Mouse (Mus musculus): ENCODE data around the gene Gpatch8. TPM values are rescaled to one million over a fixed set of nuclear protein-coding genes. Genes with fewer than 3 reads are reported as not detected.

Gpatch8 gene
- total and polyA plus RNA-seq, 2 experiments from 2014 or later: 24.8 to 53.3 TPM

DNA sequence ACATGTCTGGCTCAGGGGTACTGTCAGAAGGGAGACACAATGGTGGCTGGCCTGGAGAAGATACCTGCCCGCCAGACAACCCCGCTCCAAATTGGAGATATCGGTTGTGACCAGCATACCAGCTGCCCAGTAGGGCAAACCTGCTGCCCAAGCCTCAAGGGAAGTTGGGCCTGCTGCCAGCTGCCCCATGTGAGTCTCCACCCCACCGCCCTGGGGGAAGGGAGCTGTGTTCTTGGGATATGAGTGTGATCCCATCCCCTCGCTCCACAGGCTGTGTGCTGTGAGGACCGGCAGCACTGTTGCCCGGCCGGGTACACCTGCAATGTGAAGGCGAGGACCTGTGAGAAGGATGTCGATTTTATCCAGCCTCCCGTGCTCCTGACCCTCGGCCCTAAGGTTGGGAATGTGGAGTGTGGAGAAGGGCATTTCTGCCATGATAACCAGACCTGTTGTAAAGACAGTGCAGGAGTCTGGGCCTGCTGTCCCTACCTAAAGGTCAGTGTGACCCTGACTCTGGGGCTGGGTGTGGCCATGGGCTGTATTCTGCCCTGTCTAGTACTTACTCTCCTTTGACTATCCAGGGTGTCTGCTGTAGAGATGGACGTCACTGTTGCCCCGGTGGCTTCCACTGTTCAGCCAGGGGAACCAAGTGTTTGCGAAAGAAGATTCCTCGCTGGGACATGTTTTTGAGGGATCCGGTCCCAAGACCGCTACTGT lies 120.3 kb downstream of the Gpatch8 start:
- H3K4me2 ChIP-seq (ENCODE audit: low read depth, low read length, poor library complexity, severe bottlenecking): no peak overlapping the region
- no peak for TF ChIP-seq CTCF (IDR thresholded peaks at IDR 0.05)
- H3K4me1 ChIP-seq (ENCODE audit: insufficient read depth, low read length): peaks cover 11% of the 10 kb centered on the region; the same call in 1 of the 2 replicates
- no peak overlapping the region for H3K9ac ChIP-seq (replicated peaks; ENCODE audit: low read length, poor library complexity, severe bottlenecking)
- H3K27ac ChIP-seq (ENCODE audit: low read depth, low read length): no peak overlapping the region
- H3K4me3 ChIP-seq (ENCODE audit: low read depth, low read length): no peak overlapping the region
- ATAC-seq (ENCODE audit: low FRiP score) (no peak), DNase-seq (ENCODE audit: low spot score) (no peak)
- WGBS: 91% methylated on average over 18 of the region's 18 CpGs
- H3K27me3 ChIP-seq (ENCODE audit: insufficient read depth, low read length): no peaks in the 10 kb centered on the region; the same call in 1 of the 2 replicates
- no peaks in the 10 kb centered on the region for H3K9me3 ChIP-seq (ENCODE audit: low read length)
- peaks cover 58% of the 10 kb centered on the region for H3K36me3 ChIP-seq (ENCODE audit: insufficient read depth, low read length)

GRCm38 (mm10) chr11:102434816-102435705 lies 121.1 kb downstream of the Gpatch8 start:
- H3K27ac ChIP-seq (ENCODE audit: low read depth, low read length): no peak overlapping the region
- peaks cover 11% of the 10 kb centered on the region; the same call in 1 of the 2 replicates for H3K4me1 ChIP-seq (ENCODE audit: insufficient read depth, low read length)
- H3K4me2 ChIP-seq (ENCODE audit: low read depth, low read length, poor library complexity, severe bottlenecking): no peak overlapping the region
- peaks cover 52% of the 10 kb centered on the region for H3K36me3 ChIP-seq (ENCODE audit: insufficient read depth, low read length)
- H3K9me3 ChIP-seq (ENCODE audit: low read length): no peaks in the 10 kb centered on the region
- ATAC-seq (ENCODE audit: low FRiP score) (no peak), DNase-seq (ENCODE audit: low spot score) (no peak)
- no peak overlapping the region for H3K9ac ChIP-seq (replicated peaks; ENCODE audit: low read length, poor library complexity, severe bottlenecking)
- no peak overlapping the region for H3K4me3 ChIP-seq (ENCODE audit: low read depth, low read length)
- WGBS: 93% methylated on average over 11 of the region's 11 CpGs
- no peaks in the 10 kb centered on the region; the same call in 1 of the 2 replicates for H3K27me3 ChIP-seq (ENCODE audit: insufficient read depth, low read length)
- no peak for TF ChIP-seq CTCF (IDR thresholded peaks at IDR 0.05)

DNA sequence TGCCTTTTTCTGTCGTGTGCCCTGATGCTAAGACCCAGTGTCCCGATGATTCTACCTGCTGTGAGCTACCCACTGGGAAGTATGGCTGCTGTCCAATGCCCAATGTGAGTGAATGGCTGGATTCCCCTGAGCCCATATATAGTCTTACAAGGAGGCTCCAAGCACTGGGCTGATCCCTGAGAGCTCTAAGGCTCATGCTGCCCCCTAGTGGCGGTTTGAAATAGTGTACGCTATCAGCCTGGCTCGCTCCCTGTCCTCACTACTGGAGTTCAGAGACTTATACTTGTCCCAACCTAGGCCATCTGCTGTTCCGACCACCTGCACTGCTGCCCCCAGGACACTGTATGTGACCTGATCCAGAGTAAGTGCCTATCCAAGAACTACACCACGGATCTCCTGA lies 121.8 kb downstream of the Gpatch8 start:
- no peaks in the 10 kb centered on the region; the same call in 1 of the 2 replicates for H3K27me3 ChIP-seq (ENCODE audit: insufficient read depth, low read length)
- WGBS: 5% methylated on average over 7 of the region's 7 CpGs
- H3K9me3 ChIP-seq (ENCODE audit: low read length): no peaks in the 10 kb centered on the region
- peaks cover 45% of the 10 kb centered on the region for H3K36me3 ChIP-seq (ENCODE audit: insufficient read depth, low read length)
- DNase-seq (ENCODE audit: low spot score) (peak; percentile 95), ATAC-seq (ENCODE audit: low FRiP score) (0 out of 2 replicates have a peak, but pooled peaks have one; percentile 34)
- H3K4me1 ChIP-seq (ENCODE audit: insufficient read depth, low read length): peaks cover 16% of the 10 kb centered on the region; the same call in 1 of the 2 replicates
- no peak overlapping the region for H3K9ac ChIP-seq (replicated peaks; ENCODE audit: low read length, poor library complexity, severe bottlenecking)
- peak; percentile 96 for TF ChIP-seq CTCF (IDR thresholded peaks at IDR 0.05)
- H3K4me3 ChIP-seq (ENCODE audit: low read depth, low read length): no peak overlapping the region
- no peak overlapping the region for H3K4me2 ChIP-seq (ENCODE audit: low read depth, low read length, poor library complexity, severe bottlenecking)
- H3K27ac ChIP-seq (ENCODE audit: low read depth, low read length): peak overlapping the region; percentile 59; the same call in 1 of the 2 replicates

DNA sequence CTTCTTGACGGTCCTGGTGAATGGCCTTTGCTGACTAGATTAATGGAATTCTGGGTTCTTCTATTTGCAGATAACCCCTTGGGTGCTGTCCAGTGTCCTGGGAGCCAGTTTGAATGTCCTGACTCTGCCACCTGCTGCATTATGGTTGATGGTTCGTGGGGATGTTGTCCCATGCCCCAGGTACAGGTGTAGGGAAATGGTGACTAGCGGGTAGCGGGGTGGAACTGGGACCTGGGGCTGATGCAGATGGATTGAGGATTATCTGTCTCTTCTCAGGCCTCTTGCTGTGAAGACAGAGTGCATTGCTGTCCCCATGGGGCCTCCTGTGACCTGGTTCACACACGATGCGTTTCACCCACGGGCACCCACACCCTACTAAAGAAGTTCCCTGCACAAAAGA lies 122.3 kb downstream of the Gpatch8 start:
- no peak for ATAC-seq (ENCODE audit: low FRiP score)
- no peak overlapping the region for H3K4me3 ChIP-seq (ENCODE audit: low read depth, low read length)
- no peak overlapping the region for H3K4me2 ChIP-seq (ENCODE audit: low read depth, low read length, poor library complexity, severe bottlenecking)
- TF ChIP-seq CTCF (IDR thresholded peaks at IDR 0.05): no peak
- H3K9ac ChIP-seq (replicated peaks; ENCODE audit: low read length, poor library complexity, severe bottlenecking): no peak overlapping the region
- WGBS: 88% methylated on average over 7 of the region's 7 CpGs
- no peaks in the 10 kb centered on the region for H3K9me3 ChIP-seq (ENCODE audit: low read length)
- peak overlapping the region; percentile 59 for H3K27ac ChIP-seq (ENCODE audit: low read depth, low read length)
- no peaks in the 10 kb centered on the region for H3K27me3 ChIP-seq (ENCODE audit: insufficient read depth, low read length)
- H3K4me1 ChIP-seq (ENCODE audit: insufficient read depth, low read length): peaks cover 16% of the 10 kb centered on the region; the same call in 1 of the 2 replicates
- no peak for DNase-seq (ENCODE audit: low spot score)
- peaks cover 40% of the 10 kb centered on the region for H3K36me3 ChIP-seq (ENCODE audit: insufficient read depth, low read length)

GRCm38 (mm10) chr11:102432896-102433295 lies 123.3 kb downstream of the Gpatch8 start:
- no peak overlapping the region for H3K4me3 ChIP-seq (ENCODE audit: low read depth, low read length)
- H3K9me3 ChIP-seq (ENCODE audit: low read length): no peaks in the 10 kb centered on the region
- no peaks in the 10 kb centered on the region for H3K27me3 ChIP-seq (ENCODE audit: insufficient read depth, low read length)
- WGBS: 90% methylated on average over 6 of the region's 6 CpGs
- no peak overlapping the region for H3K27ac ChIP-seq (ENCODE audit: low read depth, low read length)
- H3K36me3 ChIP-seq (ENCODE audit: insufficient read depth, low read length): peaks cover 35% of the 10 kb centered on the region
- peak; percentile 39 for DNase-seq (ENCODE audit: low spot score)
- no peak for ATAC-seq (ENCODE audit: low FRiP score)
- no peak overlapping the region for H3K4me2 ChIP-seq (ENCODE audit: low read depth, low read length, poor library complexity, severe bottlenecking)
- TF ChIP-seq CTCF (IDR thresholded peaks at IDR 0.05): no peak
- H3K4me1 ChIP-seq (ENCODE audit: insufficient read depth, low read length): peaks cover 13% of the 10 kb centered on the region; the same call in 1 of the 2 replicates
- no peak overlapping the region for H3K9ac ChIP-seq (replicated peaks; ENCODE audit: low read length, poor library complexity, severe bottlenecking)
